Mouse (Mus musculus) kidney, embryonic 16.5 days (tissue): ENCODE measurements around the gene Cc2d2b. TPM values are rescaled to one million over a fixed set of nuclear protein-coding genes. Genes with fewer than 3 reads are reported as not detected.

Experiments used
- polyA plus RNA-seq: library from polyadenylated mRNA; unstranded; fragments of >200 nt; fragmentation: Nextera tagmentation; extraction: Ambion mirVana; gene quantifications from 2 replicates; pipeline ENCODE4 v1.2.1, GENCODE M21; 2015

Gene Cc2d2b
- polyA plus RNA-seq, 1 experiment from 2014 or later, result 0.04 TPM

Other genes starting within 250 kb of the Cc2d2b start
- 60.1 and 63.1 TPM in 2 replicates for gene Sorbs1, start 235.0 kb upstream of the Cc2d2b start, polyA plus RNA-seq
- gene Aldh18a1, start 160.3 kb upstream of the Cc2d2b start, polyA plus RNA-seq, result 58.9 and 60.4 TPM in 2 replicates
- gene Tctn3, start 136.5 kb upstream of the Cc2d2b start, polyA plus RNA-seq, result 11.5 and 12.2 TPM in 2 replicates
- gene Entpd1, start 136.4 kb upstream of the Cc2d2b start, polyA plus RNA-seq, result 6.6 and 8.9 TPM in 2 replicates
- gene Ccnj, start 82.5 kb downstream of the Cc2d2b start, polyA plus RNA-seq, result 14.3 and 14.4 TPM in 2 replicates
- 11.6 and 12.7 TPM in 2 replicates for gene Zfp518a, start 146.0 kb downstream of the Cc2d2b start, polyA plus RNA-seq
- 19.2 and 20.8 TPM in 2 replicates for gene Blnk, start 245.8 kb downstream of the Cc2d2b start, polyA plus RNA-seq